ENCODE assay signal across 8 mouse cellular contexts in genomic region chr17:79354174-79354443, GRCm38 (mm10). TPM values are rescaled to one million over a fixed set of nuclear protein-coding genes. Genes with fewer than 3 reads are reported as not detected.
A peak's percentile ranks its signal among the peaks of the same experiment; 100 is the strongest.
DNase-seq lines count a peak whose midpoint lies in the region; ATAC-seq and TF ChIP-seq lines count a peak whose summit lies in the region.

No protein-coding gene starts in this region.

- 2% methylated on average over 6 of the region's 6 CpGs for WGBS in lung, adult 2 months
- WGBS in embryonic facial prominence, embryonic 12.5 days, result under 1% methylated on average over 6 of the region's 6 CpGs
- 2% methylated on average over 6 of the region's 6 CpGs for WGBS in intestine, embryonic 15.5 days
- WGBS in neural tube, embryonic 13.5 days, result 2% methylated on average over 6 of the region's 6 CpGs

- H3K9me3 ChIP-seq in embryonic facial prominence, embryonic 12.5 days, result no peaks in the 10 kb centered on the region
- H3K9me3 ChIP-seq in intestine, embryonic 15.5 days, result no peaks in the 10 kb centered on the region
- H3K9me3 ChIP-seq in neural tube, embryonic 13.5 days, result no peaks in the 10 kb centered on the region

- 0 out of 2 replicates have a peak, but pooled peaks have one; percentile 5 for TF ChIP-seq POLR2A in lung, adult 2 months (IDR thresholded peaks at IDR 0.05; ENCODE audit: borderline replicate concordance, extremely low read depth, low read depth, low read length)

- no peak for DNase-seq in lung, adult 2 months
- DNase-seq in lung, postnatal 36 days, result no peak
- DNase-seq in c-Kit-positive CD71-positive TER-119-positive erythroid progenitor cells, embryonic 14.5 days (ENCODE audit: low spot score), result no peak
- no peak for DNase-seq in adrenal gland, postnatal 4 days (ENCODE audit: low spot score in 2 of 2)

- peak overlapping the region; percentile 73 for H3K4me3 ChIP-seq in lung, adult 2 months (replicated peaks; ENCODE audit: extremely low read depth, low read depth, low read length)
- peak overlapping the region; percentile 76 for H3K4me3 ChIP-seq in embryonic facial prominence, embryonic 12.5 days
- peak overlapping the region; percentile 71 for H3K4me3 ChIP-seq in intestine, embryonic 15.5 days (replicated peaks)
- H3K4me3 ChIP-seq in neural tube, embryonic 13.5 days, result peak overlapping the region; percentile 84

- H3K4me1 ChIP-seq in lung, adult 2 months (ENCODE audit: control insufficient read depth, insufficient read depth, low read length), result 0 out of 2 replicates have a peak, but pooled peaks cover 10% of the 10 kb centered on the region
- H3K4me1 ChIP-seq in embryonic facial prominence, embryonic 12.5 days, result peaks cover 29% of the 10 kb centered on the region
- H3K4me1 ChIP-seq in intestine, embryonic 15.5 days (replicated peaks), result peaks cover 13% of the 10 kb centered on the region
- peaks cover 53% of the 10 kb centered on the region for H3K4me1 ChIP-seq in neural tube, embryonic 13.5 days (replicated peaks)

- ATAC-seq in embryonic facial prominence, embryonic 12.5 days (ENCODE audit: insufficient number of reproducible peaks, insufficient read depth, low FRiP score, low TSS enrichment), result no peak
- ATAC-seq in intestine, embryonic 15.5 days, result no peak; the same call in 1 of the 2 replicates
- ATAC-seq in neural tube, embryonic 13.5 days (ENCODE audit: low read depth), result no peak
- no peak for ATAC-seq in megakaryocyte progenitor cell, adult 5-6 weeks (replicated peaks; ENCODE audit: poor library complexity)

- no peaks in the 10 kb centered on the region for H3K36me3 ChIP-seq in embryonic facial prominence, embryonic 12.5 days
- no peaks in the 10 kb centered on the region for H3K36me3 ChIP-seq in intestine, embryonic 15.5 days
- 0 out of 2 replicates have a peak, but pooled peaks cover 11% of the 10 kb centered on the region for H3K36me3 ChIP-seq in neural tube, embryonic 13.5 days

- peak overlapping the region; percentile 80 for H3K27ac ChIP-seq in embryonic facial prominence, embryonic 12.5 days
- peak overlapping the region; percentile 79 for H3K27ac ChIP-seq in intestine, embryonic 15.5 days
- H3K27ac ChIP-seq in neural tube, embryonic 13.5 days (replicated peaks), result peak overlapping the region; percentile 96

- H3K9ac ChIP-seq in embryonic facial prominence, embryonic 12.5 days, result peak overlapping the region; percentile 68
- peak overlapping the region; percentile 66 for H3K9ac ChIP-seq in intestine, embryonic 15.5 days
- H3K9ac ChIP-seq in neural tube, embryonic 13.5 days, result peak overlapping the region; percentile 91

- H3K4me2 ChIP-seq in embryonic facial prominence, embryonic 12.5 days (replicated peaks), result peak overlapping the region; percentile 99
- H3K4me2 ChIP-seq in intestine, embryonic 15.5 days (replicated peaks), result peak overlapping the region; percentile 85
- peak overlapping the region; percentile 86 for H3K4me2 ChIP-seq in neural tube, embryonic 13.5 days

- TF ChIP-seq CTCF in lung, adult 2 months (IDR thresholded peaks at IDR 0.05; ENCODE audit: insufficient read depth, low read length), result no peak

- H3K27me3 ChIP-seq in embryonic facial prominence, embryonic 12.5 days, result 0 out of 2 replicates have a peak, but pooled peaks cover 3% of the 10 kb centered on the region
- peaks cover 5% of the 10 kb centered on the region for H3K27me3 ChIP-seq in intestine, embryonic 15.5 days (replicated peaks)
- peaks cover 17% of the 10 kb centered on the region; the same call in 1 of the 2 replicates for H3K27me3 ChIP-seq in neural tube, embryonic 13.5 days

RNA-seq across cellular contexts. Expression of gene Cdc42ep3, which starts 0.8 kb away (rescaled TPM):
- 21.9 and 23.3 TPM in 2 replicates for polyA plus RNA-seq in lung, adult 2 months (2012; rRNA removed)
- 50.2 and 61.5 TPM in 2 replicates for polyA plus RNA-seq in embryonic facial prominence, embryonic 12.5 days (2016; fragmentation: Nextera tagmentation; extraction: Ambion mirVana)
- 41.8 and 45.7 TPM in 2 replicates for polyA plus RNA-seq in intestine, embryonic 15.5 days (2015; fragmentation: Nextera tagmentation; extraction: Ambion mirVana)
- 42.6 and 43.2 TPM in 2 replicates for polyA plus RNA-seq in neural tube, embryonic 13.5 days (2015; fragmentation: Nextera tagmentation; extraction: Ambion mirVana)
- total RNA-seq in megakaryocyte progenitor cell, adult 5-6 weeks (2015), result 34.8 and 37.1 TPM in 2 replicates
- 64.5 and 82.4 TPM in 2 replicates for total RNA-seq in megakaryocyte progenitor cell, adult 5-6 weeks (2017)
- total RNA-seq in adrenal gland, postnatal 4 days (2021), result 10 to 100 TPM; 18.1 to 18.5 TPM
